13 mouse cellular contexts compared by ENCODE assay signal in genomic region chr1:42690024-42690575, GRCm38 (mm10). TPM values are rescaled to one million over a fixed set of nuclear protein-coding genes. Genes with fewer than 3 reads are reported as not detected.
DNase-seq lines count a peak whose midpoint lies in the region; ATAC-seq lines count a peak whose summit lies in the region.
"Had no signal": no experiment of that assay in that cellular context is flagged by ENCODE, and none has a peak within 500 bp of the region (broad histone marks: within the 10 kb centered on the region; RNA-seq: fewer than 3 reads in every experiment).

No protein-coding gene starts in this region.

- H3K36me3 ChIP-seq in embryonic facial prominence, embryonic 10.5 days (replicated peaks) = no peaks in the 10 kb centered on the region
- H3K36me3 ChIP-seq in hindbrain, embryonic 10.5 days = no peaks in the 10 kb centered on the region
- H3K36me3 ChIP-seq in midbrain, embryonic 15.5 days (replicated peaks) = no peaks in the 10 kb centered on the region
- H3K36me3 ChIP-seq: heart, embryonic 13.5 days; intestine, embryonic 15.5 days; limb, embryonic 15.5 days; stomach, embryonic 15.5 days had no signal

- peak overlapping the region; percentile 26; the same call in 1 of the 2 replicates for H3K9ac ChIP-seq in midbrain, embryonic 15.5 days
- H3K9ac ChIP-seq: heart, embryonic 13.5 days; intestine, embryonic 15.5 days; limb, embryonic 15.5 days; stomach, embryonic 15.5 days had no signal

- H3K27ac ChIP-seq in embryonic facial prominence, embryonic 10.5 days (replicated peaks) = peak overlapping the region; percentile 72; the same call in 1 of the 2 replicates
- peak overlapping the region; percentile 97 for H3K27ac ChIP-seq in hindbrain, embryonic 10.5 days
- H3K27ac ChIP-seq in midbrain, embryonic 15.5 days = peak overlapping the region; percentile 96
- H3K27ac ChIP-seq: heart, embryonic 13.5 days; intestine, embryonic 15.5 days; limb, embryonic 15.5 days; stomach, embryonic 15.5 days had no signal

- WGBS in embryonic facial prominence, embryonic 10.5 days = 3% methylated on average over 4 of the region's 4 CpGs
- WGBS in hindbrain, embryonic 10.5 days = 2% methylated on average over 4 of the region's 4 CpGs
- 10% methylated on average over 4 of the region's 4 CpGs for WGBS in midbrain, embryonic 15.5 days

- peak; percentile 36 for DNase-seq in embryo, embryonic 10.5 days (ENCODE audit: low spot score)
- DNase-seq in embryo, embryonic 10 days (ENCODE audit: low spot score) = no peak
- no peak for DNase-seq in embryonic facial prominence, embryonic 10.5 days (ENCODE audit: low spot score)
- no peak for DNase-seq in hindbrain, embryonic 10.5 days (ENCODE audit: low spot score)
- no peak for DNase-seq in cerebellum, adult 8-10 months
- no peak for DNase-seq in right cerebral cortex, postnatal 25 days

- no peak for ATAC-seq in midbrain, embryonic 15.5 days (replicated peaks)
- ATAC-seq in activated CD4-positive, CD25-positive, alpha-beta regulatory T cell, adult 4 months = no peak
- ATAC-seq: intestine, embryonic 15.5 days; lung, postnatal 0 days had no signal

- no peaks in the 10 kb centered on the region for H3K9me3 ChIP-seq in embryonic facial prominence, embryonic 10.5 days
- no peaks in the 10 kb centered on the region for H3K9me3 ChIP-seq in hindbrain, embryonic 10.5 days
- H3K9me3 ChIP-seq in midbrain, embryonic 15.5 days = no peaks in the 10 kb centered on the region
- H3K9me3 ChIP-seq: heart, embryonic 13.5 days; intestine, embryonic 15.5 days; limb, embryonic 15.5 days; stomach, embryonic 15.5 days had no signal

- H3K4me1 ChIP-seq in embryonic facial prominence, embryonic 10.5 days = peaks cover 47% of the 10 kb centered on the region
- H3K4me1 ChIP-seq in hindbrain, embryonic 10.5 days (replicated peaks) = peaks cover 47% of the 10 kb centered on the region
- peaks cover 49% of the 10 kb centered on the region for H3K4me1 ChIP-seq in midbrain, embryonic 15.5 days

- H3K4me3 ChIP-seq in embryonic facial prominence, embryonic 10.5 days = peak overlapping the region; percentile 74
- peak overlapping the region; percentile 84 for H3K4me3 ChIP-seq in hindbrain, embryonic 10.5 days
- peak overlapping the region; percentile 88 for H3K4me3 ChIP-seq in midbrain, embryonic 15.5 days
- H3K4me3 ChIP-seq: heart, embryonic 13.5 days; intestine, embryonic 15.5 days; limb, embryonic 15.5 days; stomach, embryonic 15.5 days had no signal

- H3K27me3 ChIP-seq in embryonic facial prominence, embryonic 10.5 days (replicated peaks; ENCODE audit: low read depth, poor library complexity, severe bottlenecking) = peaks cover 100% of the 10 kb centered on the region
- H3K27me3 ChIP-seq in hindbrain, embryonic 10.5 days (ENCODE audit: insufficient read depth, poor library complexity, severe bottlenecking) = peaks cover 57% of the 10 kb centered on the region
- H3K27me3 ChIP-seq in midbrain, embryonic 15.5 days (replicated peaks) = no peaks in the 10 kb centered on the region

- peak overlapping the region; percentile 94 for H3K4me2 ChIP-seq in midbrain, embryonic 15.5 days
- H3K4me2 ChIP-seq: heart, embryonic 13.5 days; intestine, embryonic 15.5 days; limb, embryonic 15.5 days; stomach, embryonic 15.5 days had no signal

RNA-seq across cellular contexts. Expression of gene Pou3f3, which starts 5.5 kb away (rescaled TPM):
- 6.8 and 7.5 TPM in 2 replicates for polyA plus RNA-seq in embryonic facial prominence, embryonic 10.5 days (2016; fragmentation: Nextera tagmentation; extraction: Ambion mirVana)
- polyA plus RNA-seq in hindbrain, embryonic 10.5 days (2016; fragmentation: Nextera tagmentation; extraction: Ambion mirVana) = 16.8 and 17.8 TPM in 2 replicates
- polyA plus RNA-seq in midbrain, embryonic 15.5 days (2015; fragmentation: Nextera tagmentation; extraction: Ambion mirVana) = 19.0 and 21.3 TPM in 2 replicates
- polyA plus RNA-seq in activated CD4-positive, CD25-positive, alpha-beta regulatory T cell, adult 4 months (2017; shearing (Covaris generic)) = under 1 TPM in 1 of 2 experiments, not detected in 1; 0.05 TPM
